Mouse (Mus musculus) forebrain, embryonic 15.5 days (tissue): ENCODE results near the gene Gas2l3. TPM values are rescaled to one million over a fixed set of nuclear protein-coding genes. Genes with fewer than 3 reads are reported as not detected.
A peak's percentile ranks its signal among the peaks of the same experiment; 100 is the strongest.

Source experiments
- ATAC-seq: fragments of 200-750 bp; cut with Nextera tagmentation; replicated peaks from 2 replicates; pipeline ENCODE4 v1.8.0; 2017; ENCODE audit warnings: mild to moderate bottlenecking, moderate TSS enrichment, moderate library complexity
- H3K27ac ChIP-seq: fragments of 300-500 bp; sonication (generic); replicated peaks from 2 replicates; pipeline ENCODE4 v1.5.1; 2015; ENCODE audit warnings: mild to moderate bottlenecking, inconsistent platforms
- H3K27me3 ChIP-seq: fragments of 300-500 bp; sonication (generic); 2 replicates; pipeline ENCODE4 v1.6.1; 2015; ENCODE audit warnings: inconsistent platforms
- H3K36me3 ChIP-seq: fragments of 300-500 bp; sonication (generic); 2 replicates; pipeline ENCODE4 v1.6.1; 2015; ENCODE audit warnings: mild to moderate bottlenecking, inconsistent platforms
- H3K4me1 ChIP-seq: fragments of 300-500 bp; sonication (generic); 2 replicates; pipeline ENCODE4 v1.6.1; 2015; ENCODE audit warnings: inconsistent platforms
- H3K4me2 ChIP-seq: fragments of 300-500 bp; sonication (generic); replicated peaks from 2 replicates; pipeline ENCODE4 v1.6.1; 2015; ENCODE audit warnings: mild to moderate bottlenecking, inconsistent platforms
- H3K4me3 ChIP-seq: fragments of 300-500 bp; sonication (generic); 2 replicates; pipeline ENCODE4 v1.5.1; 2015; ENCODE audit warnings: mild to moderate bottlenecking, inconsistent platforms
- H3K9ac ChIP-seq: fragments of 300-500 bp; sonication (generic); replicated peaks from 2 replicates; pipeline ENCODE4 v1.6.1; 2015; ENCODE audit warnings: mild to moderate bottlenecking, inconsistent platforms
- H3K9me3 ChIP-seq: fragments of 300-500 bp; sonication (generic); 2 replicates; pipeline ENCODE4 v1.6.1; 2016; ENCODE audit warnings: inconsistent platforms
- WGBS: fragments of 180-500 bp; shearing (Covaris S2); methylation state at CpG from one replicate; pipeline ENCODE4 v1.1.7; 2015; ENCODE audit warnings: mixed read lengths; 5-methylcytosine and 5-hydroxymethylcytosine counted together
- polyA plus RNA-seq: library from polyadenylated mRNA; unstranded; fragments of >200 nt; fragmentation: Nextera tagmentation; extraction: Ambion mirVana; gene quantifications from 2 replicates; pipeline ENCODE4 v1.2.1, GENCODE M21; 2015

Gene Gas2l3
- polyA plus RNA-seq: 12.1 and 13.9 TPM in 2 replicates

GRCm38 (mm10) chr10:89443623-89444151 is at the start of gene Gas2l3:
Gene Gas2l3 (minus strand): TSS chr10:89443967.
- peaks cover 15% of the 10 kb centered on the region for H3K4me1 ChIP-seq
- under 1% methylated on average over 39 of the region's 39 CpGs for WGBS
- H3K4me3 ChIP-seq: peak within 1 kb of the TSS; percentile 76
- H3K27ac ChIP-seq: peak within 1 kb of the TSS; percentile 65
- H3K9ac ChIP-seq: peak within 1 kb of the TSS; percentile 47
- no peaks in the 10 kb centered on the region for H3K36me3 ChIP-seq
- H3K4me2 ChIP-seq: peak within 1 kb of the TSS; percentile 72
- no peaks in the 10 kb centered on the region for H3K9me3 ChIP-seq
- 0 out of 2 replicates have a peak, but pooled peaks cover 3% of the 10 kb centered on the region for H3K27me3 ChIP-seq
- peak; percentile 97 for ATAC-seq

- no peaks in the 10 kb centered on the region for H3K9me3 ChIP-seq
- no peak for ATAC-seq
- 19% methylated on average over 3 of the region's 3 CpGs for WGBS
Measured at GRCm38 (mm10) chr10:89491321-89491720, 47.6 kb upstream of the Gas2l3 start.

GRCm38 (mm10) chr10:89490250-89490649 is 46.5 kb upstream of the Gas2l3 start:
- H3K27me3 ChIP-seq: no peaks in the 10 kb centered on the region
- no peak overlapping the region for H3K4me2 ChIP-seq
- H3K9me3 ChIP-seq: no peaks in the 10 kb centered on the region
- H3K36me3 ChIP-seq: no peaks in the 10 kb centered on the region
- no peak overlapping the region for H3K4me3 ChIP-seq
- H3K4me1 ChIP-seq: peaks cover 4% of the 10 kb centered on the region
- 80% methylated on average over 3 of the region's 3 CpGs for WGBS
- no peak overlapping the region for H3K27ac ChIP-seq
- ATAC-seq: no peak
- no peak overlapping the region for H3K9ac ChIP-seq

More at GRCm38 (mm10) chr10:89491321-89491720, 47.6 kb upstream of the Gas2l3 start:
- Histone ChIP-seq H3K36me3 (no peaks in the 10 kb centered on the region), H3K4me1 (peaks cover 4% of the 10 kb centered on the region), H3K27ac (no peak overlapping the region), H3K9ac (no peak overlapping the region), H3K4me3 (no peak overlapping the region), H3K4me2 (no peak overlapping the region), H3K27me3 (no peaks in the 10 kb centered on the region)

- Histone ChIP-seq H3K27ac (no peak overlapping the region), H3K4me1 (peaks cover 4% of the 10 kb centered on the region), H3K4me2 (no peak overlapping the region), H3K9ac (no peak overlapping the region), H3K36me3 (no peaks in the 10 kb centered on the region), H3K9me3 (no peaks in the 10 kb centered on the region), H3K27me3 (no peaks in the 10 kb centered on the region), H3K4me3 (no peak overlapping the region)
- ATAC-seq: no peak
- 85% methylated on average over 4 of the region's 4 CpGs for WGBS
Measured at GRCm38 (mm10) chr10:89489459-89489858, 45.7 kb upstream of the Gas2l3 start.

- ATAC-seq: peak; percentile 81
- no peak overlapping the region; the same call in 1 of the 2 replicates for H3K27ac ChIP-seq
- H3K9ac ChIP-seq: no peak overlapping the region
- H3K4me1 ChIP-seq: peaks cover 10% of the 10 kb centered on the region
- no peaks in the 10 kb centered on the region for H3K9me3 ChIP-seq
- 7% methylated on average over 4 of the region's 4 CpGs for WGBS
- no peaks in the 10 kb centered on the region for H3K36me3 ChIP-seq
- H3K27me3 ChIP-seq: no peaks in the 10 kb centered on the region
- H3K4me3 ChIP-seq: no peak overlapping the region
- no peak overlapping the region for H3K4me2 ChIP-seq
Measured at GRCm38 (mm10) chr10:89486995-89487742, 43.4 kb upstream of the Gas2l3 start.

GRCm38 (mm10) chr10:89484907-89485306 is 41.1 kb upstream of the Gas2l3 start:
- H3K27ac ChIP-seq: no peak overlapping the region
- no peak overlapping the region for H3K9ac ChIP-seq
- no peaks in the 10 kb centered on the region for H3K27me3 ChIP-seq
- no peaks in the 10 kb centered on the region for H3K36me3 ChIP-seq
- ATAC-seq: no peak
- H3K4me2 ChIP-seq: no peak overlapping the region
- no peak overlapping the region for H3K4me3 ChIP-seq
- H3K4me1 ChIP-seq: peaks cover 16% of the 10 kb centered on the region
- no peaks in the 10 kb centered on the region for H3K9me3 ChIP-seq

- Histone ChIP-seq H3K9me3 (no peaks in the 10 kb centered on the region), H3K27me3 (no peaks in the 10 kb centered on the region), H3K27ac (no peak overlapping the region), H3K36me3 (no peaks in the 10 kb centered on the region), H3K4me3 (no peak overlapping the region), H3K4me2 (no peak overlapping the region), H3K4me1 (peaks cover 16% of the 10 kb centered on the region), H3K9ac (no peak overlapping the region)
- ATAC-seq: no peak
- WGBS: 91% methylated on average over 18 of the region's 18 CpGs
Measured at GRCm38 (mm10) chr10:89483812-89484602, 40.2 kb upstream of the Gas2l3 start.

- H3K27ac ChIP-seq: no peak overlapping the region
- no peaks in the 10 kb centered on the region for H3K36me3 ChIP-seq
- no peaks in the 10 kb centered on the region for H3K27me3 ChIP-seq
- WGBS: 79% methylated on average over 14 of the region's 14 CpGs
- H3K4me2 ChIP-seq: no peak overlapping the region
- H3K9ac ChIP-seq: no peak overlapping the region
- no peak overlapping the region for H3K4me3 ChIP-seq
- no peak for ATAC-seq
- no peaks in the 10 kb centered on the region for H3K9me3 ChIP-seq
- H3K4me1 ChIP-seq: peaks cover 16% of the 10 kb centered on the region
Measured at GRCm38 (mm10) chr10:89483113-89483512, 39.3 kb upstream of the Gas2l3 start.

GRCm38 (mm10) chr10:89482142-89482681 is 38.4 kb upstream of the Gas2l3 start:
- 16% methylated on average over 10 of the region's 10 CpGs for WGBS

GRCm38 (mm10) chr10:89481638-89482037 is 37.9 kb upstream of the Gas2l3 start:
- no peaks in the 10 kb centered on the region for H3K36me3 ChIP-seq
- H3K9me3 ChIP-seq: no peaks in the 10 kb centered on the region
- H3K4me2 ChIP-seq: no peak overlapping the region
- no peak overlapping the region for H3K9ac ChIP-seq
- H3K27me3 ChIP-seq: no peaks in the 10 kb centered on the region
- WGBS: 22% methylated on average over 7 of the region's 7 CpGs
- H3K4me1 ChIP-seq: peaks cover 12% of the 10 kb centered on the region
- H3K4me3 ChIP-seq: no peak overlapping the region
- peak; percentile 51; the same call in 1 of the 2 replicates for ATAC-seq
- H3K27ac ChIP-seq: no peak overlapping the region

More at GRCm38 (mm10) chr10:89482142-89482681, 38.4 kb upstream of the Gas2l3 start:
- no peaks in the 10 kb centered on the region for H3K27me3 ChIP-seq
- H3K4me3 ChIP-seq: no peak overlapping the region
- ATAC-seq: no peak
- no peak overlapping the region for H3K27ac ChIP-seq
- no peaks in the 10 kb centered on the region for H3K9me3 ChIP-seq
- no peak overlapping the region for H3K9ac ChIP-seq
- H3K4me2 ChIP-seq: no peak overlapping the region
- H3K4me1 ChIP-seq: peaks cover 12% of the 10 kb centered on the region
- no peaks in the 10 kb centered on the region for H3K36me3 ChIP-seq

GRCm38 (mm10) chr10:89478766-89479165 is 35.0 kb upstream of the Gas2l3 start:
- Histone ChIP-seq H3K27ac (no peak overlapping the region), H3K27me3 (no peaks in the 10 kb centered on the region), H3K4me3 (no peak overlapping the region), H3K36me3 (no peaks in the 10 kb centered on the region), H3K4me2 (no peak overlapping the region), H3K9me3 (no peaks in the 10 kb centered on the region), H3K4me1 (peaks cover 12% of the 10 kb centered on the region), H3K9ac (no peak overlapping the region)
- no peak for ATAC-seq
- 87% methylated on average over 8 of the region's 8 CpGs for WGBS
